Mouse (Mus musculus) urinary bladder, postnatal 4 days (tissue): ENCODE data around the gene Fmnl3.

ENCODE experiments used
- DNase-seq, 2 experiments: peaks; one replicate each; pipeline ENCODE4 v3.0.0; 2021 to 2022; ENCODE audit warnings: low spot score in 2 of 2

Gene Fmnl3

DNA sequence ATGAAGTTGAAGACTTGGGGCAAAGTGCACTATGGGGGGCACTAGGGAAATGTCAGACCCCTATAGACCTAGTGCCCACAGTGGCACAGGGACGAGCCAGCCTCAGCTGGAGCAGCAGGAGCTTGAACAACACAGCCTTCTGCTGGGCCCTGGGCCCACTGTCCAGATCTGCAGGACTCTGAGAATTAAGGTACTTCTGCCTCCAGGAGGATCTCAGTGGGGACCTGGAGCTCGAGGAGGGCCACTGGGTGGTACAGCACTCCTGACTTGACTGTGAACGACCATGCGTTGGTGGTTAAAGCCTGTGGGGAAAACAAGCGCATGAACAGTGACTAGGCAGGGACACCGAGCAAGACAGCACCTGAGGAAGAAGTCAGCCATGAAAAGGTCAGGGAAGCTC, 52.2 kb downstream of the Fmnl3 start:
- no peak for DNase-seq

DNA sequence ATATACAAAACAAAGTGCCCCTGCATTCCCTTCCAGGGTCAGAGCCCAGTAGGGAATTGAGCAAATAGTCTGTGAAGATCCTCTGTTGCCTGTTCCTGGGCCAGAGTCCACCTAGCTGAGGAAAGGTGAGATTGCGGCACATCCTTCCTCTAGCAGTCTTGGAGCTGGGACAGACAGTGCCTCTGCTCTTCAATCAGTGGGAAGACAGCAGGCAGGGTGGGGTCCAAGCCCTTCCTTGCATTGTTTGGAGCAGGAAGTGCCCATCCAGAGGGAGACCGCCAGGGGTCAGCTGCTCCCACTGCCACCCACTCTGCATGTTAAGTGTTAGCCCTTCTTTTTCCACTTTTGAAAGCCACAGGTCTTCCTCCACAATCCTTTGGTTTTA, 53.0 kb downstream of the Fmnl3 start:
- DNase-seq: no peak

DNA sequence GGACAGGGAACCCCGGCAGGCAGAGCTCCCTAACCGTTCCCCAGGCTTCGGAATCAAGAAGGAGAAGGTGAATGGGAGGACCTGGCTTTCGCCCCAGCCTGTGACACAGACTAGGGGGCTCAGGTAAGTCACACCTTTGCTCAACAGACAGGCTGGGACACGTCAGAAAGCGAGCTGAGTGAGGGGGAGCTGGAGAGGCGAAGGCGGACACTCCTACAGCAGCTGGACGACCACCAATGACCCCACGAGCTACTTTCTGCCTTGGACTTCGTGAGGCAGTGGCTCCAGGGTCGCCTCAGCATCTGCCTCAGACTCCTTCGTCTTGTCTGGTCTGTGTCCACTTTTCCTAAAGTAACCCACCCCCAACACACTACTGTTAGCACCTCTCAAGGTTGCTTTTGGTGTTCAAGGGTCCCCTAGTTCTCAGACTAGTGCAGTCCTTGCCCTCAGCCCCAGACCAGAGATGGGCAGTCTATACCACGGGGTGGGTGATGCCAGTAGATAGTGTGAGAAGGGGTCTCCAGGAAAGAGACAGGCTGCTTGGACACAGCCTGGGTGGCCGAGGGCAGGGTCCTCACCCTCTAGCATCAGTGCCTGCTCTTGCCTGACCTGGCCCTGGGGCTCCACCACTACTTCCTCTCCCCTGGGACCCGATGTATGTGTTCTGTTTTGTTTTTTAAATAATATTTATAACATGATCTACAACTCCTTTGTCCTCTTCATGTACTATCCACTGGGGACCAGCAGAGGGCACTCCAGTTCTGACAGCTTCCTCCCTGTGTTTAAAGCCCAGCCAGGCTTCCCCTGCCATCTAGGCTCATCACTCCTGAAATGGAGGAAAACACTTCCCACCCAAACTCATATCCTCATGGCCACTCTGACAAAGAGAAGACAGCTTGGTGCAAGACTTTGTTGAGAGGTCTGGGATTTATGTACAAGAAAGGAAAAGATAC, 53.7 kb downstream of the Fmnl3 start:
- peak; percentile 60 to 80 for DNase-seq

DNA sequence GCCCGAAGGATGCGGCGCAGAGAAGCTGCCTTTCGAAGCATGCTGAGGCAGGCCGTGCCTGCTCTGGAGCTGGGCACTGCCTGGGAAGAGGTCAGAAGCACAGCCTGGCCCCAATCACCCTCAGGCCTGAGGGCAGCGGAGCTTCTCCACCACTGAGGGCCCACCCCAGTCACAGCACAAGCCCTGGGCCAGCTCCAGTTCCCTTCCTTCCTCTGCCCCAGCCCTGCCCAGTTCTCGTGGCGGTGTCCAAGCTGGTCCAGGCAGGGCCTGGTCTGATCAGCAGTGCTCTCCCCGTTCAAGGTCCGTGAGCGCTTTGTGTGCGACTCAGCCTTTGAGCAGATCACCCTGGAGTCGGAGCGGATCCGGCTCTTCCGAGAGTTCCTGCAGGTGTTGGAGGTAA, 55.4 kb downstream of the Fmnl3 start:
- DNase-seq: no peak

GRCm38 (mm10) chr15:99310617-99311016, 59.7 kb downstream of the Fmnl3 start:
- no peak for DNase-seq

GRCm38 (mm10) chr15:99309549-99309948, 60.7 kb downstream of the Fmnl3 start:
- DNase-seq: no peak

GRCm38 (mm10) chr15:99307476-99307875, 62.8 kb downstream of the Fmnl3 start:
- no peak for DNase-seq

DNA sequence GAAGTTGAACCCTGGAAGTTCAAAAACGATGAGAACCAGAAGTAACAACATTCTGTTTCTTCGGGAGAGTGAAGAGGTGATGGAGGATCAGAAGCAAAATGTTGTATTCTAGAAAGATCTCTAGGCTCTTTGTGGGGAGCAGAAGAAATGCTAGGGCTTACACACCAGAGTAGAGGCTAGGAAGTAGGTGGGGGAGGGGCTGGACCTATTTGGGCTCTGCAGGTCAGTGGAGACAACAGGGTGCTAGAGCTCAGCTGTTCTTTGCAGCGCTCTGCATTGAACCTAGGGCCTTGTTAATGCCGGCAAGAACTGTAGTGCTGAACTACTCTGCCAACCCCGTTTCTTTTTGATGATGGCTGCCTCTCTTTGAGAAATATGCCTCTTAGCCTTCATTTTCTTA, 74.1 kb downstream of the Fmnl3 start:
- no peak for DNase-seq

DNA sequence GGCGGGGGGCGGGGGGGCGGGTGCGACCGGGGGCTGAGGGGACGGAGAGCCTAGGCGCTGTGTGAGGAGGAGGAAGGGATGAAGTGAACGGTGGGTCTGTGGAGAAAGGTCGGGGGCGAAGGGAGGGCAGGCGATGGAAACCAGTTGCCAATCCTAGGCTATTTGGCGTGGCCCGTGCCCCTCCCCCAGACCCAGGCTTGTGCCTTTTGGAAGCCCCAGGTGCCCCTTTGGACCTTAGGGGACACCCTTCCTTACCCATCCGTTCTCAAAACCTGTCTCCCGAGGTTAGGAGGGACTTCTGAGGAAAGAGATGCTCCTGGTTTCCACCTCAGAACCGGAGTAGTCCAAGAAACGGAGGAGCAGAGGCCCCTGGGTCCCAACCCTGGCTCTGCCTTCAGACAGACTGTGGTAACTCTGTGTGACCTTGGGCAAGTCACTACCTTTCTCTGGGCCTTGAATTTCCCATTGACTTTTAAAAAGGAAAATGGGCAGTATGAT, 74.7 kb downstream of the Fmnl3 start, which contains the start of gene Fam186b:
Gene Fam186b (minus strand): TSS at position 405 of the 498 bp plus-strand sequence.
- DNase-seq: no peak

GRCm38 (mm10) chr15:99294813-99295374, 75.4 kb downstream of the Fmnl3 start, which contains the start of gene Prpf40b:
Gene Prpf40b, plus strand, starts transcription at chr15:99295087.
- peak; percentile 93 to 94 for DNase-seq

- no peak for DNase-seq
Observed at GRCm38 (mm10) chr15:99294287-99294686, 76.0 kb downstream of the Fmnl3 start.

GRCm38 (mm10) chr15:99290586-99290985, 79.7 kb downstream of the Fmnl3 start:
- DNase-seq: no peak

GRCm38 (mm10) chr15:99285189-99285535, 85.1 kb downstream of the Fmnl3 start:
- DNase-seq: no peak

- no peak for DNase-seq
Observed at GRCm38 (mm10) chr15:99284527-99285188, 85.6 kb downstream of the Fmnl3 start.

DNA sequence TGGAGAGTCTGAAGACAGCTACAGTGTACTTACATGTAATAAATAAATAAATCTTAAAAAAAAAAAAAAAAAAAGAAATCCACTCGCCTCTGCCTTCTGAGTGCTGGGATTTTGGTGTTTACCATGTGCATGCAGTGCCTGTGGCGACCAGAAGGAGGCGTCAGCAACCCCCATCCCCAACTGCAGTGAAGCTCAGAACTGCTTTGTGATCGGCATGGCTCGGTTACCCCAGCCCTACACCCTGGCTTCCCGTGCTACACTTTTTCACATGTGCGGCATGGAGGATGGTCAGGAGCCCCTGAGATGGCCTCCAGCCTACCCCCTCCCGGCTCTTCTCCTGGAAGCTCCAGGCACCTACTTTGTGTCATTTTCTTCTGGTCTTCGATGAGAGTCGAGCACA, 86.8 kb downstream of the Fmnl3 start:
- DNase-seq: no peak

DNA sequence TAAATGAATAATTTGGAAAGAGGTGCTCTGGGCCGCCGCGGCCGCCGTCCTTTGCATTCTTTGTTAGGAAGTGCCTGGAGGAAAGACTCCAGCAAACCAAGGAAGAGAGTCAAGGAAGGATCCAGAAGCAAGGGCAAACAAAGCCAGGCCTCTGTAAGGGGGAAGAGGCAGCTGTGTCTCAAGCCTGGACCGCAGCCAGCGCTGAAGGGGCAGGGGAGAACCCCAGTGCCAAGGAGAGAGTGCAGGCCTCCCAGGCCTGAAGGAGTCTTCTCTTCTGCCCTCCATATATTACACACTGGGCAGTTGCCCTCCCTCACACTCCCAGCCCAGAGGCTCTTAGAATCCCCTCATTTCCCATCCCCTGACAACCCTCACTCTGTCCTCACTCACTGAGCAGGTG, 92.0 kb downstream of the Fmnl3 start:
- no peak for DNase-seq

DNA sequence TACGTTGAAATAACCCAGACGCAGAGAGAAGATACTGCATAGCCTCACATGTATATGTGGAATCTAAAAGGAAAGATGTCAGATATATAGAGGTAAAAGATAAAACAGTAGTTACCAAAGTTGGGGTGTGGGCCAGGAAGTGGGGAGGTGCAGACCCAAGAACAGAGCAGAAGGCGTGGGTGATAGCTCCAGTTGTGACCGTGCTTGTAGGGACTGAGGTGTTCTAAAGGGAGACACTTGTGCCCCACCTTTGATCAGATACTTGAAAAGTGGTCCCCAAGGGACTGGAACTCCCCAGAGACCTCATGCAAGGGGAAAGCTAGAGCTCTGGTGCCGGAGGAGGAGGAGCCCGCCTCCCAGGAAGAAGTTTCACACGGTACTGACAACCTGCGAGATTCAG, 94.2 kb downstream of the Fmnl3 start:
- no peak for DNase-seq
